Mouse (Mus musculus): ENCODE results near the gene Tspan4. TPM values are rescaled to one million over a fixed set of nuclear protein-coding genes. Genes with fewer than 3 reads are reported as not detected.
A peak's percentile ranks its signal among the peaks of the same experiment; 100 is the strongest.
"Not testable (repeated sequence)": the region's sequence is repeated elsewhere in the genome, so short reads cannot be mapped to it uniquely, and the experiment has no call there.

Tspan4 gene
- total RNA-seq, 1 experiment: 75.9 TPM

- Histone ChIP-seq H3K4me1 (ENCODE audit: control insufficient read depth in 2 of 2, insufficient read depth in 2 of 2, low read length in 2 of 2, poor library complexity in 1 of 2) (peaks cover 0 to 15% of the 10 kb centered on the region in 2 experiments; a peak in 2 of 4 replicates), H3K4me3 (ENCODE audit: insufficient read depth in 1 of 2, low read depth in 1 of 2, low read length in 2 of 2, poor library complexity in 1 of 2, severe bottlenecking in 1 of 2) (peak overlapping the region; percentile 61 to 89), H3K36me3 (ENCODE audit: control insufficient read depth, insufficient read depth, low read length, poor library complexity, severe bottlenecking) (peaks cover 48% of the 10 kb centered on the region), H3K9ac (ENCODE audit: insufficient read depth, low read depth, low read length, poor library complexity, severe bottlenecking) (peak overlapping the region; percentile 83; the same call in 1 of the 2 replicates), H3K9me3 (ENCODE audit: control insufficient read depth, insufficient read depth, low read depth, low read length) (no peaks in the 10 kb centered on the region), H3K27ac (ENCODE audit: insufficient read depth, low read depth, low read length, poor library complexity, severe bottlenecking) (no peak overlapping the region)
- TF ChIP-seq MAFK (IDR thresholded peaks at IDR 0.05; ENCODE audit: insufficient read depth, low read depth, low read length) (no peak), CHD2 (IDR thresholded peaks at IDR 0.05; ENCODE audit: low read depth, low read length) (no peak), ZC3H11A (IDR thresholded peaks at IDR 0.05; ENCODE audit: borderline replicate concordance, low read depth, low read length) (no peak), HCFC1 (IDR thresholded peaks at IDR 0.05; ENCODE audit: borderline replicate concordance, insufficient read depth, low read length) (no peak), ZNF384 (IDR thresholded peaks at IDR 0.05; ENCODE audit: low read depth, low read length) (no peak)
- in situ Hi-C loops (cut with MboI; ENCODE audit: low sequenced_read_pairs in 2 of 2, unreplicated experiment in 2 of 2): no loop called here
- DNase-seq (ENCODE audit: low read depth, low spot score): no peak
Measured at GRCm38 (mm10) chr7:141442199-141442598, 32.8 kb upstream of the Tspan4 start.

GRCm38 (mm10) chr7:141443081-141443821 lies 31.8 kb upstream of the Tspan4 start:
- H3K9me3 ChIP-seq (ENCODE audit: control insufficient read depth, insufficient read depth, low read depth, low read length): no peaks in the 10 kb centered on the region
- in situ Hi-C loops (cut with MboI; ENCODE audit: low sequenced_read_pairs in 2 of 2, unreplicated experiment in 2 of 2): no loop called here
- peak overlapping the region; percentile 83 for H3K9ac ChIP-seq (ENCODE audit: insufficient read depth, low read depth, low read length, poor library complexity, severe bottlenecking)
- H3K27ac ChIP-seq (ENCODE audit: insufficient read depth, low read depth, low read length, poor library complexity, severe bottlenecking): peak overlapping the region; percentile 14
- peaks cover 0 to 15% of the 10 kb centered on the region in 2 experiments; a peak in 2 of 4 replicates for H3K4me1 ChIP-seq (ENCODE audit: control insufficient read depth in 2 of 2, insufficient read depth in 2 of 2, low read length in 2 of 2, poor library complexity in 1 of 2)
- TF ChIP-seq HCFC1 (IDR thresholded peaks at IDR 0.05; ENCODE audit: borderline replicate concordance, insufficient read depth, low read length) (no peak), MAFK (IDR thresholded peaks at IDR 0.05; ENCODE audit: insufficient read depth, low read depth, low read length) (no peak), ZC3H11A (IDR thresholded peaks at IDR 0.05; ENCODE audit: borderline replicate concordance, low read depth, low read length) (no peak), ZNF384 (IDR thresholded peaks at IDR 0.05; ENCODE audit: low read depth, low read length) (no peak), CHD2 (IDR thresholded peaks at IDR 0.05; ENCODE audit: low read depth, low read length) (no peak)
- H3K4me3 ChIP-seq (ENCODE audit: insufficient read depth in 1 of 2, low read depth in 1 of 2, low read length in 2 of 2, poor library complexity in 1 of 2, severe bottlenecking in 1 of 2): peak overlapping the region; percentile 61 to 89
- H3K36me3 ChIP-seq (ENCODE audit: control insufficient read depth, insufficient read depth, low read length, poor library complexity, severe bottlenecking): peaks cover 47% of the 10 kb centered on the region
- no peak for DNase-seq (ENCODE audit: low read depth, low spot score)

GRCm38 (mm10) chr7:141443828-141444237 lies 31.2 kb upstream of the Tspan4 start, which contains the start of gene Pidd1:
Gene Pidd1, minus strand, starts transcription at chr7:141444025.
- Histone ChIP-seq H3K36me3 (ENCODE audit: control insufficient read depth, insufficient read depth, low read length, poor library complexity, severe bottlenecking) (peaks cover 47% of the 10 kb centered on the region), H3K4me1 (ENCODE audit: control insufficient read depth in 2 of 2, insufficient read depth in 2 of 2, low read length in 2 of 2, poor library complexity in 1 of 2) (peaks cover 0 to 15% of the 10 kb centered on the region in 2 experiments; a peak in 2 of 4 replicates), H3K4me3 (ENCODE audit: insufficient read depth in 1 of 2, low read depth in 1 of 2, low read length in 2 of 2, poor library complexity in 1 of 2, severe bottlenecking in 1 of 2) (peak within 1 kb of the TSS; percentile 61 to 89), H3K9ac (ENCODE audit: insufficient read depth, low read depth, low read length, poor library complexity, severe bottlenecking) (peak within 1 kb of the TSS; percentile 83), H3K27ac (ENCODE audit: insufficient read depth, low read depth, low read length, poor library complexity, severe bottlenecking) (peak within 1 kb of the TSS; percentile 14), H3K9me3 (ENCODE audit: control insufficient read depth, insufficient read depth, low read depth, low read length) (no peaks in the 10 kb centered on the region)
- in situ Hi-C loops (cut with MboI; ENCODE audit: low sequenced_read_pairs in 2 of 2, unreplicated experiment in 2 of 2): no loop called here
- TF ChIP-seq HCFC1 (IDR thresholded peaks at IDR 0.05; ENCODE audit: borderline replicate concordance, insufficient read depth, low read length) (peak; percentile 56; the same call in 1 of the 2 replicates), CHD2 (IDR thresholded peaks at IDR 0.05; ENCODE audit: low read depth, low read length) (no peak)
- peak; percentile 83 for DNase-seq (ENCODE audit: low read depth, low spot score)

GRCm38 (mm10) chr7:141446374-141446773 lies 28.7 kb upstream of the Tspan4 start:
- in situ Hi-C loops (cut with MboI; ENCODE audit: low sequenced_read_pairs in 2 of 2, unreplicated experiment in 2 of 2); H3K9me3 ChIP-seq (ENCODE audit: control insufficient read depth, insufficient read depth, low read depth, low read length); DNase-seq (ENCODE audit: low read depth, low spot score); H3K27ac ChIP-seq (ENCODE audit: insufficient read depth, low read depth, low read length, poor library complexity, severe bottlenecking): not testable (repeated sequence)
- Histone ChIP-seq H3K9ac (ENCODE audit: insufficient read depth, low read depth, low read length, poor library complexity, severe bottlenecking) (peak overlapping the region; percentile 73; the same call in 1 of the 2 replicates), H3K36me3 (ENCODE audit: control insufficient read depth, insufficient read depth, low read length, poor library complexity, severe bottlenecking) (peaks cover 44% of the 10 kb centered on the region), H3K4me1 (ENCODE audit: control insufficient read depth in 2 of 2, insufficient read depth in 2 of 2, low read length in 2 of 2, poor library complexity in 1 of 2) (peaks cover 0 to 16% of the 10 kb centered on the region in 2 experiments; a peak in 2 of 4 replicates), H3K4me3 (ENCODE audit: insufficient read depth in 1 of 2, low read depth in 1 of 2, low read length in 2 of 2, poor library complexity in 1 of 2, severe bottlenecking in 1 of 2) (peak overlapping the region in 1 of 2 experiments; percentile 93; a peak in 3 of 4 replicates)
- peak; percentile 92 for TF ChIP-seq ZNF384 (IDR thresholded peaks at IDR 0.05; ENCODE audit: low read depth, low read length)
